Mouse (Mus musculus) midbrain, embryonic 13.5 days (tissue): Measurements from ENCODE around the gene Chd2. TPM values are rescaled to one million over a fixed set of nuclear protein-coding genes. Genes with fewer than 3 reads are reported as not detected.

Experiments used
- ATAC-seq: fragments of 200-750 bp; cut with Nextera tagmentation; 2 replicates; pipeline ENCODE4 v1.8.0; 2017; ENCODE audit warnings: mild to moderate bottlenecking, moderate TSS enrichment, moderate library complexity
- H3K27ac ChIP-seq: fragments of 300-500 bp; sonication (generic); 2 replicates; pipeline ENCODE4 v1.5.1; 2015; ENCODE audit warnings: inconsistent platforms, mild to moderate bottlenecking, moderate library complexity
- H3K27me3 ChIP-seq: fragments of 300-500 bp; sonication (generic); 2 replicates; pipeline ENCODE4 v1.6.1; 2015; ENCODE audit warnings: mild to moderate bottlenecking, inconsistent platforms
- H3K36me3 ChIP-seq: fragments of 300-500 bp; sonication (generic); 2 replicates; pipeline ENCODE4 v1.6.1; 2015; ENCODE audit warnings: mild to moderate bottlenecking, inconsistent platforms
- H3K4me1 ChIP-seq: fragments of 300-500 bp; sonication (generic); replicated peaks from 2 replicates; pipeline ENCODE4 v1.6.1; 2015; ENCODE audit warnings: inconsistent platforms
- H3K4me2 ChIP-seq: fragments of 300-500 bp; sonication (generic); replicated peaks from 2 replicates; pipeline ENCODE4 v1.6.1; 2015; ENCODE audit warnings: moderate library complexity, mild to moderate bottlenecking, inconsistent platforms
- H3K4me3 ChIP-seq: fragments of 300-500 bp; sonication (generic); replicated peaks from 2 replicates; pipeline ENCODE4 v1.5.1; 2015; ENCODE audit warnings: mild to moderate bottlenecking, inconsistent platforms
- H3K9ac ChIP-seq: fragments of 300-500 bp; sonication (generic); replicated peaks from 2 replicates; pipeline ENCODE4 v1.6.1; 2015; ENCODE audit warnings: mild to moderate bottlenecking, inconsistent platforms
- H3K9me3 ChIP-seq: fragments of 300-500 bp; sonication (generic); 2 replicates; pipeline ENCODE4 v1.6.1; 2016; ENCODE audit warnings: mild to moderate bottlenecking, inconsistent platforms
- WGBS: fragments of 180-500 bp; shearing (Covaris S2); methylation state at CpG from one replicate; pipeline ENCODE4 v1.1.7; 2015; 5-methylcytosine and 5-hydroxymethylcytosine counted together
- polyA plus RNA-seq: library from polyadenylated mRNA; unstranded; fragments of >200 nt; fragmentation: Nextera tagmentation; extraction: Ambion mirVana; gene quantifications from 2 replicates; pipeline ENCODE4 v1.2.1, GENCODE M21; 2015

The Chd2 gene
- polyA plus RNA-seq, 1 experiment from 2014 or later = 48.5 TPM

DNA sequence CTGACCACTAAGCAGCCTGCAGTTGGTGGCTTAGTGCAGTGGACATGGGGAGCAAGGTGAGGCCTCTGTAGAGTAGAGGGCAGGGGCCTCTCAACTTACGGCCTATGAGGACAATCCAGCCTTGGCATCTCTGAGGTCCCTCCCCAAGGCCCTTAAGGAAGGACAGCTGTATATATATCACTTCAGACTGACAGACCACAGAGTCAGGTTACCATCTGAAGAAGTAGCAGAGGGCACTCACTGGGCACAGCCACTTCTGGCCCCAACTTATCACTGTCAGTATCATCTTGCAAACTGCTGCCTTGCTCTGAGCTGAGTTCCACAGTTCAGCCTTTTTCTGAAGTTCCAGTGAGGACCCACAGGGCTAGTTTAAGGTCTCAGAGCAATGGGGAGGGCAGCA lies 139.0 kb downstream of the Chd2 start:
- Histone ChIP-seq H3K4me3 (no peak overlapping the region), H3K9ac (peak overlapping the region; percentile 36; the same call in 1 of the 2 replicates), H3K27ac (peak overlapping the region; percentile 31; the same call in 1 of the 2 replicates), H3K36me3 (peaks cover 37% of the 10 kb centered on the region), H3K27me3 (no peaks in the 10 kb centered on the region), H3K4me1 (peaks cover 59% of the 10 kb centered on the region), H3K9me3 (no peaks in the 10 kb centered on the region), H3K4me2 (no peak overlapping the region)
- 95% methylated on average over 1 of the region's 1 CpGs for WGBS
- no peak for ATAC-seq

DNA sequence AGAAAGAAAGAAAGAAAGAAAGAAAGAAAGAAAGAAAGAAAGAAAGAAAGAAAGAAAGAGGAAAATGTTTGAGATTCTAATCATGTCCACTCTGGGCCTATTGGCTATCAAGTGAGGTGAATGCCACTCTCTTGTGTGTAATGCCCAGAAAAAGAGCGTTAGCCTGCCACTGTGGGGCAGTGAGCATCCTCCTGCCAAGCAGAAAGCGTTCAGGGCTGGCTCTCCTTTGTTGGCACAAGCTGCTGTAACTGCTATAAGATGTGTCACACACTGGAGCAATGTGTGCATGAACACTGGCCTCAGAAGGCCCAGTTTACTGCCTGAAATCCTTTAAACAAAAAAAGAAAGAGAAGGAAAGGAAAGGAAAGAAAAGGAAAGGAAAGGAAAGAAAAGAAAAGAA lies 139.5 kb downstream of the Chd2 start:
- ATAC-seq = no peak
- Histone ChIP-seq H3K9ac (no peak overlapping the region), H3K9me3 (no peaks in the 10 kb centered on the region), H3K27me3 (no peaks in the 10 kb centered on the region), H3K4me2 (no peak overlapping the region), H3K27ac (no peak overlapping the region), H3K36me3 (peaks cover 31% of the 10 kb centered on the region), H3K4me3 (no peak overlapping the region), H3K4me1 (peaks cover 65% of the 10 kb centered on the region)
- 29% methylated on average over 2 of the region's 2 CpGs for WGBS

DNA sequence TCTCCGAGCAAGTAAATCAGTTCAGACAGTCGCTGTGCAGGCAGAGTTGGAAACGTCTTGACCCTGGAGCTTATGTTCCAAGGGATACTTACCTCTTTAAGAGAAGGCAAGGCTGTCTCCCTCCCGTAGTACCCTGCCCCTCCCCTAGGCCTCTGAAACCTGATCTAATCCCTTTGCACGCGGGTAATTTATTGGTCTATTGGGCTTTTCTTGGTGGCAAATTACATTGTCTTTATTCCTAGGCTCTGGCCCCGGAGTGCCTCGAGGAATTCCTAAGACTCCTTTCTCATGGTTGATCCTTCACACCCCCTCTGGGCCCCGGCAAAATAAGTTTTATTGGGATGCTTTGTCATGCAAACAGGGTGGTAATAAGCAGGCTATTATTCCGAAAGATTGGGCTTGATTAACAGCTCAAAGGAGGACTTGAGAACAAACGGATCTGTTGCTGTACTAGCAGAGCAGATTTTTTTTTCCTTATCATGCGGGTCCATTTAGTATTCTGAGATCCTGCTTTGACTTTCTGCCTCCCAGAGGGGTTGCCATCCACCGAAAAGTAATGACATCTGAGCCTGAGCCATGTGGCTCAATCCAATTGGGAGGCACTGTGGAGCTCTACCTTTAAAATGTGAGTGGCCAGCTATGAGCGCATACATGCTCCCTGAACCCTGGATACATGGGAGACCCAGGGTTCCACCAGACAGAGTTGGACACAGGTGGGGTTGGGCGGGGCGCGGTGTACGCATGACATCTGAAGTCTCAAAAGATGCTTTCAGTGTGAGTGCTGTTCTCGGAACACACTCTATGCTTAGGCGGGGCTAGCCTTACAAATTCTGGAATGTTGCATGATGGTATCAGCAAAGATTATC lies 141.3 kb downstream of the Chd2 start:
- peak; percentile 74 for ATAC-seq
- 5% methylated on average over 20 of the region's 20 CpGs for WGBS
- Histone ChIP-seq H3K4me3 (peak overlapping the region; percentile 28), H3K36me3 (peaks cover 18% of the 10 kb centered on the region), H3K4me1 (peaks cover 83% of the 10 kb centered on the region), H3K27ac (peak overlapping the region; percentile 84), H3K27me3 (no peaks in the 10 kb centered on the region), H3K9ac (peak overlapping the region; percentile 64), H3K9me3 (no peaks in the 10 kb centered on the region), H3K4me2 (peak overlapping the region; percentile 55)

DNA sequence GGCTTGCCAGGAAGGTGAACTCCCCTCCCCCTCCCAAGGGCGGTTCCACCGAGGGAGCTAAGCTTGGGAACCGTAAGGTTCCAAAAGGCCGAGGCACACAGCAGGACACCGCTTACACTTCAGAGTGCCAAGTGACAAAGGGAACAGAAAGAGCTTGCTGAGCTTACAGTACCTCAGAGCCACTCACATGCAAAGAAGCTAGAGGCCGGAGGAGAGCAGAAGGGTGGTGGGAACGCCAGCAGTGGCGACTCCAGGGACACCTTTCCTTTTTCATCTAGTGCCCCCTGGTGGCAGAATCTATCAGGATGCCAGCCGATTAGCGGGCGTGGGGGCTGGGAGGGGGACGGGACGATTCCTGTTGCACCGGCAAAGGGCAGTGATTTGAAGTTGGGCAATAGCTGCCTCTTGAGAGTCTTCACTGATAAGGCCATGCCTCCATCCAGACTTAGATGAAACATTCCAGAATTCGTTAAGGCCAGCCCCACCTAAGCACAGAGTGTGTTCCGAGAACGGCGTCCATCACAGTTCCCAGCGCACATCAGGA lies 142.1 kb downstream of the Chd2 start:
- ATAC-seq = peak; percentile 73
- peak overlapping the region; percentile 64 for H3K9ac ChIP-seq
- peaks cover 16% of the 10 kb centered on the region for H3K36me3 ChIP-seq
- no peaks in the 10 kb centered on the region for H3K27me3 ChIP-seq
- no peaks in the 10 kb centered on the region for H3K9me3 ChIP-seq
- peaks cover 87% of the 10 kb centered on the region for H3K4me1 ChIP-seq
- H3K4me2 ChIP-seq = peak overlapping the region; percentile 55
- H3K27ac ChIP-seq = peak overlapping the region; percentile 84
- 2% methylated on average over 19 of the region's 19 CpGs for whole genome bisulfite sequencing
- H3K4me3 ChIP-seq = peak overlapping the region; percentile 28

DNA sequence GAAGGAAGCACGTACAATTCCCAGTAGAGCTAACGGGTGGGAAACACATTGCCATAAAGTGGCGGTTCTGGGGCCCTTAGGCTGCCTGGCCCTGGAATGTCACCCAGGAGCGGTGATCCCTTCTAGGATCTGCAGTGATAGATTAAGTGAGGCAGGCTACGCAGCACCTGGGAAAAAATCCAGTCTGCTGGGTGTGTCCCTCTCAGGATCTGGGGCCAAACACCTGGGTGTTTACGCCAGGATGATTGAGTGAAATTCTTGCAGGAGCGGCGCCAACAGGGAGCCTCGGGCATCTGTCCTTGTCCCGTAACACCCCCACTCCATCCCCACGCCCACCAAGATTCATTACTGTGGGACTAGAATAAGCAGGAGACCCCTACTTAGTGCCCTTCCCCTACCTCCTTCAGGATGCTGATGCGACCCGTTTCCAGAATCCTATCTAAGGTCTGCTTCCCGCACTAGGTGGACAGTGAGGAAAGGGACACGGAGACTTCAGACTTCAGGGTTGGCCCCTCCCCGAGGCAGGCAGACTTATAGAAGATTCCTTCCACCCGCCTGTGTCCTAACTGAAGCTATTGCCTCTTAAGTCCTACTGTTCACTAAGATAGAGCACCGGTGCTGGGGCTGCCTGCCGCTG lies 142.7 kb downstream of the Chd2 start:
- peaks cover 92% of the 10 kb centered on the region for H3K4me1 ChIP-seq
- H3K27me3 ChIP-seq = no peaks in the 10 kb centered on the region
- H3K4me3 ChIP-seq = peak overlapping the region; percentile 28
- peak; percentile 5 for ATAC-seq
- H3K4me2 ChIP-seq = peak overlapping the region; percentile 55
- peak overlapping the region; percentile 84 for H3K27ac ChIP-seq
- WGBS = 6% methylated on average over 19 of the region's 19 CpGs
- peak overlapping the region; percentile 64 for H3K9ac ChIP-seq
- no peaks in the 10 kb centered on the region for H3K9me3 ChIP-seq
- H3K36me3 ChIP-seq = peaks cover 14% of the 10 kb centered on the region

DNA sequence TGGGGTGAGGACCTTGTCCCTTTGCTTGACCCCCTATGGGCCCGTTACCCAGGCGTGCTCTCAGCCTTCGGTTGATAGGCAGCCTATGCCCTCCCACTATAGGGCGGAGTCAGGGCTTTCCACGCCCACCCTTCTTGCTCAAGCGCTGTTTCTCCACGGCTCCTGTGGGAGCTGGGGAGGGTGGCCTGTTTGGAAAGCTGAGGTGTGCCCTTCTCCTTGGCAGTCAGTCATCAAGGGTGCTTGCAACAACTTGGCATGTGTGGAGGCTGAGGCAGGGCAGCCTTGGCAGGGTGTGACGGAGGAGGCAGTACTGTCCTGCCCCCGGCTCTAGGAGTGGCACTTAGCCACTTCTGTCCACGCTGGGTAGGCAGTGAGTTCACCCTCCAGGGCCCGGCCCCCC lies 143.3 kb downstream of the Chd2 start:
- H3K27ac ChIP-seq = peak overlapping the region; percentile 84
- peak overlapping the region; percentile 64 for H3K9ac ChIP-seq
- ATAC-seq = peak; percentile 27
- H3K4me1 ChIP-seq = peaks cover 92% of the 10 kb centered on the region
- H3K36me3 ChIP-seq = peaks cover 18% of the 10 kb centered on the region
- no peaks in the 10 kb centered on the region for H3K9me3 ChIP-seq
- H3K4me3 ChIP-seq = peak overlapping the region; percentile 28
- WGBS = 2% methylated on average over 11 of the region's 11 CpGs
- H3K27me3 ChIP-seq = no peaks in the 10 kb centered on the region
- peak overlapping the region; percentile 55 for H3K4me2 ChIP-seq

DNA sequence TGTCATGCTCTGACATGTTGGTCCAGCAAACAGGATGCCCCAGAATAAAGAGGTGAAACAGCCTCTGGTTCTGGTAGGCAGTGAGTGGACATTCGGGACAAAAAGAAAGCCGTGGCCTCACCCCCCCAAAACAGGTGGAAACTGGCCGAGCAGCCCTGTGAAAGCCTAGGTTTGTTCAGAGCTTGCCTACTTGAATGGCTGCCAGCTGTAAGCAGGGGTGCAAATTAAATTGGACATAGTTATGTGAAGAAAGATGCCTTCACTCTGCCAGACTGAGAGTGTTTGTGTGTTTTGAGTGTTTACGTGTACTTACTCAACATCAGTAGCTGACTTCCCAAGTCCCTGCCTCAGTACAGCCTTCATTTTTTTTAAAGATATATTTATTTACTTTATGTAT lies 147.6 kb downstream of the Chd2 start:
- H3K36me3 ChIP-seq = peaks cover 14% of the 10 kb centered on the region; the same call in 1 of the 2 replicates
- H3K9me3 ChIP-seq = no peaks in the 10 kb centered on the region
- H3K4me2 ChIP-seq = peak overlapping the region; percentile 96
- peaks cover 95% of the 10 kb centered on the region for H3K4me1 ChIP-seq
- H3K27ac ChIP-seq = peak overlapping the region; percentile 90
- H3K4me3 ChIP-seq = peak overlapping the region; percentile 79
- peak overlapping the region; percentile 96 for H3K9ac ChIP-seq
- H3K27me3 ChIP-seq = no peaks in the 10 kb centered on the region
- 39% methylated on average over 4 of the region's 4 CpGs for WGBS
- ATAC-seq = no peak

DNA sequence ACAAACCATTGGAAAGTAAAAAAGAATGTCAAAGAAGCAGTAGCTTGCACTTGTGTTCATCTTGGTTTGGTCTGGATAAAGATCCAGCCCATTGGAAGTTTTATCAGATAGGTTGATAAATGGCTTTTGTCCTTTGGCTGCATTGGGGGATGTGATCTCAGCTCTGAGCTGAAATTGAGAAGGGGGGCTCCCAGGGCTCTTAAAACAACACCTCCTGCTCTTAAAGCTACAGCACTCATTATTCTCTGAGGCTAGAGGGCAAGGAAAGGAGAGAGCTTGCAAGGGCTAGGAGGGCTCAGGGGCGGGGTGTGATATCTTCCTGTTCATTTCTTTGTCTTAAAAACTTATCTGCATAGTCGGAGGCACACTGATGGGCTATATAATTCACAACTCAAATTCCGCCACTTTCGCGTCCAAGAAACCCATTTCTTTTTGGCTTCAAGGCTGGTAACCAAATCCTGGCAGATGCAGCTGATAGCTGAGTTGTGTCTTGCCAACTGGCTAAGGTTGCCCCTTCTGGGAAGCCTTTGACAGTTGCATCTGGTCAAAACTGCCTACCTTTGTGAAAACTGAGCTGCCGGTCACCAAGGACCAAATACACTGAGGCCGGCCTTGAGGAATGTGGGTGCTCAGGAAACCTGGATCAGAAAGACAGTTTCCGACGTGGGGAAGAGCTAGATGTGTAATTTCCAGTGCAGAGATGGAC lies 148.2 kb downstream of the Chd2 start:
- H3K4me2 ChIP-seq = peak overlapping the region; percentile 96
- peak overlapping the region; percentile 90 for H3K27ac ChIP-seq
- peak overlapping the region; percentile 96 for H3K9ac ChIP-seq
- H3K4me1 ChIP-seq = peaks cover 94% of the 10 kb centered on the region
- ATAC-seq = no peak
- no peaks in the 10 kb centered on the region for H3K9me3 ChIP-seq
- WGBS = 38% methylated on average over 9 of the region's 9 CpGs
- peaks cover 14% of the 10 kb centered on the region; the same call in 1 of the 2 replicates for H3K36me3 ChIP-seq
- H3K27me3 ChIP-seq = no peaks in the 10 kb centered on the region
- peak overlapping the region; percentile 79 for H3K4me3 ChIP-seq

DNA sequence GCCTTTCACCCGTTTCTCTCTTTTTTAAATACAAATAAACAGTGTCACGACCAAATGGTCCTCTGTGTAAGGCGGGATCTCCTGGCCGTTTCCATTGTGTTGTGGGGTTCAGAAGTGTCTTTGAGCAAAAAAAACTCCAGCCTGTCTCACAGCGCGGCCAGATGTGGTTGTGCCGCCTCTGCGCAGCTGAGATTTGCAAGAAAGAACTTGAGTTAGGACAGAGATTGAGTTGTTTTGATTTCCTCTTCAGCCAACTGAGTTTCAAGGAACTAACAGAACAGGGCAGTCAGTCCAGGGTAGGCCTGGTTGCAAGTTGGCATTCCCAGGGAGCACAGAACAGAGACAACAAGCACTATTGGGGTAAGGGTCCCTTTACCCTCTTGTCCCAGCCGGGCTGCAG lies 149.3 kb downstream of the Chd2 start:
- Histone ChIP-seq H3K36me3 (peaks cover 25% of the 10 kb centered on the region), H3K4me2 (peak overlapping the region; percentile 96), H3K4me3 (peak overlapping the region; percentile 79), H3K27ac (peak overlapping the region; percentile 90), H3K27me3 (no peaks in the 10 kb centered on the region), H3K9ac (peak overlapping the region; percentile 96), H3K9me3 (no peaks in the 10 kb centered on the region), H3K4me1 (peaks cover 89% of the 10 kb centered on the region)
- WGBS = 2% methylated on average over 9 of the region's 9 CpGs
- ATAC-seq = no peak

DNA sequence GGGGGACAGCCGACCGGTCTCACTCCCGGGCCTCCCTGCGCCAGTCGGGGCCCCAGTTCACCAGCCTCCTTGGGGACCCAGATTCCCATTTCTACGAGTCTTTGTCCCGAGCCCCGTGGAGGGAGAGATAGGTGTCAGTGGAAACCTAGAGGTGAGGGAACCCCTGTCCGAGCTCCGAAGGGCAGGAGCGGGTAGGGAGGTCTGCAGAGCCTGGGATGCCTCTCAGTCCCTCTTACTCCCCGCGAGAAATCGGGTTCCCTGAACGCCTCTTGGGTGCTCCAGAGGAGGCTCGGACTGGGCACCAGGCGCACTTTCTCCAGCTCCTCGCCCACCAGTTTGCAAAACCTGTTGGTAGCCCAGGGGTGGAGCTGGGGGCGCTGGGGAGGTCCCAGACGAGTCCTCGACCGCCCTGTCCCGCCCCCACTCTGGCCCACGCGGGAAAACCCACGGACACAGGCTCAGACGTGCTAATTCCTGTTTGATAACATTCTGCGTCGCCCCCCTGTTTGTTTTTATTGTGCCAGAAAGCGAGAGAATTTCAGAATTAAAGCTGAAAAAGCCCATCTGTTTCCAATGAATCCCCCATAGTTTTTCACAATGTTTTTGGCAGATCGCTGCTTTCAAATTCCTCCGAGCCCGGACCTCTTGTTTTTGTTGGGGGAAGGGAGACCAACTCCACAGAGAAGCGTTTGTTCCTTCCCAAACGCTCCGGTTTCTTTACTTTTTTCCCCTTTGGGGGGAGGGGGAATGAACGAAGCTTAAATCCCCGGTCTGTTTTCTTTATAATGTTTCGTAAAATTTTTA lies 149.9 kb downstream of the Chd2 start:
- Histone ChIP-seq H3K4me2 (peak overlapping the region; percentile 96), H3K27ac (peak overlapping the region; percentile 90), H3K4me1 (peaks cover 89% of the 10 kb centered on the region), H3K27me3 (no peaks in the 10 kb centered on the region), H3K36me3 (peaks cover 29% of the 10 kb centered on the region), H3K4me3 (peak overlapping the region; percentile 79), H3K9ac (peak overlapping the region; percentile 96), H3K9me3 (no peaks in the 10 kb centered on the region)
- 0 out of 2 replicates have a peak, but pooled peaks have one; percentile 19 for ATAC-seq
- WGBS = 1% methylated on average over 39 of the region's 39 CpGs

DNA sequence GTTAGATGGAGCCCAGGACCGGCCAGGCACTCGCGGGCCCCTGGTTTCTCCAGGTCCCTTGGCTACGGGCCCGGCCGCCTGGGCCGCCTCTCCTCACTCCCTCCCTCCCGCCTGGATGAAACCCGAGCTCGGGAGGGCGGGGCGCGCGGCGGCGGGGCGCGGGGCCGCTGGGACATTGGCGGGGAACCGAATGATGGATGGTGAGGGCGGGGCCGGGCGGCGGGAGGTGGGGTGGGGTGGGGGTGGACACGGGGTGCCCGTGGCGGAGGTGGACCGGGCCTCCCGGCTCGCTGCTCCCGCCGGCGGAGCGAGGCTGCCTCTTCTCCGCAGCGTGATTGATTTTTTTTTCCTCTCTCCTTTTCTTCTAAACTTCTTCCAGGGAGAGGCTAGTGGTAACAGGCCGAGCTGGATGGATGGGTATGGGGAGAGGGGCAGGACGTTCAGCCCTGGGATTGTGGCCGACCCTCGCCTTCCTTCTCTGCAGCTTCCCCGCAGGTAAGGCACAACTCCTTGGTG lies 150.6 kb downstream of the Chd2 start:
- Histone ChIP-seq H3K9ac (peak overlapping the region; percentile 96), H3K4me2 (peak overlapping the region; percentile 96), H3K27ac (peak overlapping the region; percentile 90), H3K9me3 (no peaks in the 10 kb centered on the region), H3K27me3 (no peaks in the 10 kb centered on the region), H3K4me1 (peaks cover 89% of the 10 kb centered on the region), H3K4me3 (peak overlapping the region; percentile 79), H3K36me3 (peaks cover 24% of the 10 kb centered on the region)
- under 1% methylated on average over 19 of the region's 42 CpGs for WGBS
- ATAC-seq = peak; percentile 85
